Mouse (Mus musculus) liver, embryonic 11.5 days (tissue): ENCODE results near the gene Tbp. TPM values are rescaled to one million over a fixed set of nuclear protein-coding genes. Genes with fewer than 3 reads are reported as not detected.

ENCODE experiments used
- polyA plus RNA-seq: library from polyadenylated mRNA; unstranded; fragments of >200 nt; fragmentation: Nextera tagmentation; extraction: Ambion mirVana; gene quantifications from 2 replicates; pipeline ENCODE4 v1.2.1, GENCODE M21; 2014

Tbp gene
- polyA plus RNA-seq, 1 experiment from 2014 or later: 54.3 TPM

Other genes starting within 250 kb of the Tbp start
- 2.2 and 2.3 TPM in 2 replicates for gene Dll1, start 123.0 kb upstream of the Tbp start, polyA plus RNA-seq
- 13.0 and 15.3 TPM in 2 replicates for gene Fam120b, start 103.7 kb upstream of the Tbp start, polyA plus RNA-seq
- 251 and 252 TPM in 2 replicates for gene Psmb1, start 137 bp upstream of the Tbp start, polyA plus RNA-seq
- gene Pdcd2, start 27.4 kb downstream of the Tbp start, polyA plus RNA-seq: 58.2 and 64.0 TPM in 2 replicates
- gene Prdm9, start 64.5 kb downstream of the Tbp start, polyA plus RNA-seq: 0.70 and 1.1 TPM in 2 replicates
- gene Chd1, start 205.1 kb downstream of the Tbp start, polyA plus RNA-seq: 24.4 and 26.7 TPM in 2 replicates